Mouse (Mus musculus) midbrain, embryonic 13.5 days (tissue): Measurements from ENCODE around the gene Gimap4. TPM values are rescaled to one million over a fixed set of nuclear protein-coding genes. Genes with fewer than 3 reads are reported as not detected.
"Not testable (repeated sequence)": the region's sequence is repeated elsewhere in the genome, so short reads cannot be mapped to it uniquely, and the experiment has no call there.

Experiments
- ATAC-seq: fragments of 200-750 bp; cut with Nextera tagmentation; 2 replicates; pipeline ENCODE4 v1.8.0; 2017; ENCODE audit warnings: mild to moderate bottlenecking, moderate TSS enrichment, moderate library complexity
- H3K27ac ChIP-seq: fragments of 300-500 bp; sonication (generic); 2 replicates; pipeline ENCODE4 v1.5.1; 2015; ENCODE audit warnings: inconsistent platforms, mild to moderate bottlenecking, moderate library complexity
- H3K27me3 ChIP-seq: fragments of 300-500 bp; sonication (generic); 2 replicates; pipeline ENCODE4 v1.6.1; 2015; ENCODE audit warnings: mild to moderate bottlenecking, inconsistent platforms
- H3K36me3 ChIP-seq: fragments of 300-500 bp; sonication (generic); 2 replicates; pipeline ENCODE4 v1.6.1; 2015; ENCODE audit warnings: mild to moderate bottlenecking, inconsistent platforms
- H3K4me1 ChIP-seq: fragments of 300-500 bp; sonication (generic); replicated peaks from 2 replicates; pipeline ENCODE4 v1.6.1; 2015; ENCODE audit warnings: inconsistent platforms
- H3K4me2 ChIP-seq: fragments of 300-500 bp; sonication (generic); replicated peaks from 2 replicates; pipeline ENCODE4 v1.6.1; 2015; ENCODE audit warnings: moderate library complexity, mild to moderate bottlenecking, inconsistent platforms
- H3K4me3 ChIP-seq: fragments of 300-500 bp; sonication (generic); replicated peaks from 2 replicates; pipeline ENCODE4 v1.5.1; 2015; ENCODE audit warnings: mild to moderate bottlenecking, inconsistent platforms
- H3K9ac ChIP-seq: fragments of 300-500 bp; sonication (generic); replicated peaks from 2 replicates; pipeline ENCODE4 v1.6.1; 2015; ENCODE audit warnings: mild to moderate bottlenecking, inconsistent platforms
- H3K9me3 ChIP-seq: fragments of 300-500 bp; sonication (generic); 2 replicates; pipeline ENCODE4 v1.6.1; 2016; ENCODE audit warnings: mild to moderate bottlenecking, inconsistent platforms
- WGBS: fragments of 180-500 bp; shearing (Covaris S2); methylation state at CpG from one replicate; pipeline ENCODE4 v1.1.7; 2015; 5-methylcytosine and 5-hydroxymethylcytosine counted together
- polyA plus RNA-seq: library from polyadenylated mRNA; unstranded; fragments of >200 nt; fragmentation: Nextera tagmentation; extraction: Ambion mirVana; gene quantifications from 2 replicates; pipeline ENCODE4 v1.2.1, GENCODE M21; 2015

Gimap4 gene
- polyA plus RNA-seq, 1 experiment from 2014 or later: 2.1 TPM

GRCm38 (mm10) chr6:48677492-48678345, 6.6 kb upstream of the Gimap4 start:
- Histone ChIP-seq H3K4me1 (peaks cover 9% of the 10 kb centered on the region; the same call in 1 of the 2 replicates), H3K27me3 (no peaks in the 10 kb centered on the region), H3K36me3 (no peaks in the 10 kb centered on the region), H3K27ac (no peak overlapping the region), H3K4me3 (no peak overlapping the region), H3K9me3 (no peaks in the 10 kb centered on the region), H3K9ac (no peak overlapping the region), H3K4me2 (no peak overlapping the region)
- WGBS: 94% methylated on average over 17 of the region's 17 CpGs
- ATAC-seq: no peak

- ATAC-seq: no peak
- H3K4me2 ChIP-seq: no peak overlapping the region
- H3K9ac ChIP-seq: no peak overlapping the region
- 86% methylated on average over 4 of the region's 4 CpGs for WGBS
- no peaks in the 10 kb centered on the region for H3K9me3 ChIP-seq
- H3K27me3 ChIP-seq: no peaks in the 10 kb centered on the region
- H3K36me3 ChIP-seq: no peaks in the 10 kb centered on the region
- H3K4me1 ChIP-seq: peaks cover 9% of the 10 kb centered on the region; the same call in 1 of the 2 replicates
- no peak overlapping the region for H3K4me3 ChIP-seq
- no peak overlapping the region for H3K27ac ChIP-seq
Measured at GRCm38 (mm10) chr6:48678391-48678790, 6.0 kb upstream of the Gimap4 start.

- H3K9ac ChIP-seq: no peak overlapping the region
Measured at GRCm38 (mm10) chr6:48679701-48680100, 4.6 kb upstream of the Gimap4 start.

GRCm38 (mm10) chr6:48680421-48680820, 3.9 kb upstream of the Gimap4 start:
- no peak for ATAC-seq
- no peak overlapping the region for H3K9ac ChIP-seq
- 80% methylated on average over 5 of the region's 5 CpGs for WGBS
- H3K36me3 ChIP-seq: no peaks in the 10 kb centered on the region
- H3K4me2 ChIP-seq: no peak overlapping the region
- H3K4me1 ChIP-seq: peaks cover 9% of the 10 kb centered on the region; the same call in 1 of the 2 replicates
- no peak overlapping the region for H3K4me3 ChIP-seq
- no peak overlapping the region for H3K27ac ChIP-seq
- no peaks in the 10 kb centered on the region for H3K27me3 ChIP-seq
- no peaks in the 10 kb centered on the region for H3K9me3 ChIP-seq

More at GRCm38 (mm10) chr6:48679701-48680100, 4.6 kb upstream of the Gimap4 start:
- no peaks in the 10 kb centered on the region for H3K27me3 ChIP-seq
- H3K27ac ChIP-seq: no peak overlapping the region
- H3K4me3 ChIP-seq: no peak overlapping the region
- 86% methylated on average over 6 of the region's 6 CpGs for WGBS
- H3K9me3 ChIP-seq: no peaks in the 10 kb centered on the region
- no peak for ATAC-seq
- H3K4me1 ChIP-seq: peaks cover 9% of the 10 kb centered on the region; the same call in 1 of the 2 replicates
- no peaks in the 10 kb centered on the region for H3K36me3 ChIP-seq
- no peak overlapping the region for H3K4me2 ChIP-seq

GRCm38 (mm10) chr6:48681472-48682090, 2.8 kb upstream of the Gimap4 start:
- H3K27ac ChIP-seq: no peak overlapping the region
- H3K9ac ChIP-seq: no peak overlapping the region
- no peaks in the 10 kb centered on the region for H3K4me1 ChIP-seq
- H3K36me3 ChIP-seq: no peaks in the 10 kb centered on the region
- H3K9me3 ChIP-seq: no peaks in the 10 kb centered on the region
- ATAC-seq: no peak
- H3K27me3 ChIP-seq: no peaks in the 10 kb centered on the region
- 81% methylated on average over 3 of the region's 3 CpGs for WGBS
- H3K4me3 ChIP-seq: no peak overlapping the region
- H3K4me2 ChIP-seq: no peak overlapping the region

GRCm38 (mm10) chr6:48682271-48682670, 2.1 kb upstream of the Gimap4 start:
- H3K4me2 ChIP-seq: no peak overlapping the region
- WGBS: 78% methylated on average over 4 of the region's 4 CpGs
- H3K9ac ChIP-seq: no peak overlapping the region
- H3K4me3 ChIP-seq: no peak overlapping the region
- H3K36me3 ChIP-seq: no peaks in the 10 kb centered on the region
- H3K27me3 ChIP-seq: no peaks in the 10 kb centered on the region
- no peaks in the 10 kb centered on the region for H3K4me1 ChIP-seq
- no peak for ATAC-seq
- H3K9me3 ChIP-seq: no peaks in the 10 kb centered on the region
- H3K27ac ChIP-seq: no peak overlapping the region

GRCm38 (mm10) chr6:48683263-48683821, 1.0 kb upstream of the Gimap4 start:
- WGBS: 97% methylated on average over 4 of the region's 4 CpGs
- not testable (repeated sequence) for H3K4me1 ChIP-seq, H3K27ac ChIP-seq, H3K9ac ChIP-seq, H3K36me3 ChIP-seq, H3K4me2 ChIP-seq, H3K9me3 ChIP-seq, H3K27me3 ChIP-seq, ATAC-seq, H3K4me3 ChIP-seq

- H3K9me3 ChIP-seq: no peaks in the 10 kb centered on the region
- no peak overlapping the region for H3K9ac ChIP-seq
- no peak overlapping the region for H3K27ac ChIP-seq
- H3K4me1 ChIP-seq: no peaks in the 10 kb centered on the region
- H3K4me2 ChIP-seq: no peak overlapping the region
- ATAC-seq: no peak
- WGBS: 50% methylated on average over 4 of the region's 4 CpGs
- no peaks in the 10 kb centered on the region for H3K36me3 ChIP-seq
- no peak overlapping the region for H3K4me3 ChIP-seq
- H3K27me3 ChIP-seq: no peaks in the 10 kb centered on the region
Measured at GRCm38 (mm10) chr6:48684806-48685205, 457 bp downstream of the Gimap4 start.

- Histone ChIP-seq H3K4me1 (no peaks in the 10 kb centered on the region), H3K4me2 (no peak overlapping the region), H3K36me3 (no peaks in the 10 kb centered on the region), H3K9ac (no peak overlapping the region), H3K27ac (no peak overlapping the region), H3K4me3 (no peak overlapping the region), H3K9me3 (no peaks in the 10 kb centered on the region), H3K27me3 (no peaks in the 10 kb centered on the region)
- ATAC-seq: no peak
- 81% methylated on average over 2 of the region's 2 CpGs for WGBS
Measured at GRCm38 (mm10) chr6:48685251-48685650, 902 bp downstream of the Gimap4 start.

- H3K27me3 ChIP-seq: no peaks in the 10 kb centered on the region
- 88% methylated on average over 7 of the region's 7 CpGs for WGBS
- H3K36me3 ChIP-seq: no peaks in the 10 kb centered on the region
- H3K4me3 ChIP-seq: no peak overlapping the region
- no peak overlapping the region for H3K4me2 ChIP-seq
- H3K9me3 ChIP-seq: no peaks in the 10 kb centered on the region
- H3K4me1 ChIP-seq: no peaks in the 10 kb centered on the region
- no peak overlapping the region for H3K27ac ChIP-seq
- no peak for ATAC-seq
- H3K9ac ChIP-seq: no peak overlapping the region
Measured at GRCm38 (mm10) chr6:48685694-48686665, 1.6 kb downstream of the Gimap4 start.

- Histone ChIP-seq H3K36me3 (no peaks in the 10 kb centered on the region), H3K27ac (no peak overlapping the region), H3K4me1 (no peaks in the 10 kb centered on the region), H3K4me2 (no peak overlapping the region), H3K9me3 (no peaks in the 10 kb centered on the region), H3K9ac (no peak overlapping the region), H3K27me3 (no peaks in the 10 kb centered on the region), H3K4me3 (no peak overlapping the region)
- no peak for ATAC-seq
- 83% methylated on average over 2 of the region's 2 CpGs for WGBS
Measured at GRCm38 (mm10) chr6:48687077-48687476, 2.7 kb downstream of the Gimap4 start.
